Mouse (Mus musculus): ENCODE data around the gene Olfr543. TPM values are rescaled to one million over a fixed set of nuclear protein-coding genes. Genes with fewer than 3 reads are reported as not detected.

Olfr543 gene
- total RNA-seq, 1 experiment: 0.22 TPM

- in situ Hi-C loops (cut with MboI; ENCODE audit: low sequenced_read_pairs in 2 of 2, unreplicated experiment in 2 of 2): no loop called here
- Histone ChIP-seq H3K4me1 (ENCODE audit: control insufficient read depth in 2 of 2, insufficient read depth in 2 of 2, low read length in 2 of 2, poor library complexity in 1 of 2) (peaks cover 2% of the 10 kb centered on the region in 2 experiments; a peak in 1 of 4 replicates), H3K27ac (ENCODE audit: insufficient read depth, low read depth, low read length, poor library complexity, severe bottlenecking) (peak overlapping the region; percentile 91; the same call in 1 of the 2 replicates), H3K4me3 (ENCODE audit: insufficient read depth in 1 of 2, low read depth in 1 of 2, low read length in 2 of 2, poor library complexity in 1 of 2, severe bottlenecking in 1 of 2) (peak overlapping the region; percentile 69 to 97), H3K9ac (ENCODE audit: insufficient read depth, low read depth, low read length, poor library complexity, severe bottlenecking) (peak overlapping the region; percentile 99), H3K36me3 (ENCODE audit: control insufficient read depth, insufficient read depth, low read length, poor library complexity, severe bottlenecking) (peaks cover 10% of the 10 kb centered on the region), H3K9me3 (ENCODE audit: control insufficient read depth, insufficient read depth, low read depth, low read length) (no peaks in the 10 kb centered on the region)
- TF ChIP-seq ZC3H11A (IDR thresholded peaks at IDR 0.05; ENCODE audit: borderline replicate concordance, low read depth, low read length) (no peak), ZNF384 (IDR thresholded peaks at IDR 0.05; ENCODE audit: low read depth, low read length) (peak; percentile 78; the same call in 1 of the 2 replicates), HCFC1 (IDR thresholded peaks at IDR 0.05; ENCODE audit: borderline replicate concordance, insufficient read depth, low read length) (no peak), MAFK (IDR thresholded peaks at IDR 0.05; ENCODE audit: insufficient read depth, low read depth, low read length) (no peak)
- DNase-seq (ENCODE audit: low read depth, low spot score): no peak
Observed at GRCm38 (mm10) chr7:102442432-102442831, 39.0 kb downstream of the Olfr543 start.

- DNase-seq (ENCODE audit: low read depth, low spot score): peak; percentile 98
- Histone ChIP-seq H3K4me1 (ENCODE audit: control insufficient read depth in 2 of 2, insufficient read depth in 2 of 2, low read length in 2 of 2, poor library complexity in 1 of 2) (peaks cover 2% of the 10 kb centered on the region in 2 experiments; a peak in 1 of 4 replicates), H3K4me3 (ENCODE audit: insufficient read depth in 1 of 2, low read depth in 1 of 2, low read length in 2 of 2, poor library complexity in 1 of 2, severe bottlenecking in 1 of 2) (peak within 1 kb of the TSS; percentile 69 to 97), H3K9ac (ENCODE audit: insufficient read depth, low read depth, low read length, poor library complexity, severe bottlenecking) (peak within 1 kb of the TSS; percentile 99), H3K36me3 (ENCODE audit: control insufficient read depth, insufficient read depth, low read length, poor library complexity, severe bottlenecking) (peaks cover 10% of the 10 kb centered on the region), H3K27ac (ENCODE audit: insufficient read depth, low read depth, low read length, poor library complexity, severe bottlenecking) (peak within 1 kb of the TSS; percentile 91), H3K9me3 (ENCODE audit: control insufficient read depth, insufficient read depth, low read depth, low read length) (no peaks in the 10 kb centered on the region)
- in situ Hi-C loops (cut with MboI; ENCODE audit: low sequenced_read_pairs in 2 of 2, unreplicated experiment in 2 of 2): no loop called here
- TF ChIP-seq ZC3H11A (IDR thresholded peaks at IDR 0.05; ENCODE audit: borderline replicate concordance, low read depth, low read length) (no peak), ZNF384 (IDR thresholded peaks at IDR 0.05; ENCODE audit: low read depth, low read length) (no peak), MAFK (IDR thresholded peaks at IDR 0.05; ENCODE audit: insufficient read depth, low read depth, low read length) (no peak), CHD2 (IDR thresholded peaks at IDR 0.05; ENCODE audit: low read depth, low read length) (no peak), HCFC1 (IDR thresholded peaks at IDR 0.05; ENCODE audit: borderline replicate concordance, insufficient read depth, low read length) (peak; percentile 89)
Observed at GRCm38 (mm10) chr7:102441657-102442391, 39.7 kb downstream of the Olfr543 start, which contains the start of gene Rrm1. Rrm1 (plus strand) TSS chr7:102441695.

GRCm38 (mm10) chr7:102440822-102441656 is 40.4 kb downstream of the Olfr543 start:
- Histone ChIP-seq H3K4me3 (ENCODE audit: insufficient read depth in 1 of 2, low read depth in 1 of 2, low read length in 2 of 2, poor library complexity in 1 of 2, severe bottlenecking in 1 of 2) (peak overlapping the region in 1 of 2 experiments; percentile 69; a peak in 2 of 4 replicates), H3K9ac (ENCODE audit: insufficient read depth, low read depth, low read length, poor library complexity, severe bottlenecking) (peak overlapping the region; percentile 20; the same call in 1 of the 2 replicates), H3K36me3 (ENCODE audit: control insufficient read depth, insufficient read depth, low read length, poor library complexity, severe bottlenecking) (peaks cover 7% of the 10 kb centered on the region), H3K27ac (ENCODE audit: insufficient read depth, low read depth, low read length, poor library complexity, severe bottlenecking) (no peak overlapping the region), H3K4me1 (ENCODE audit: control insufficient read depth in 2 of 2, insufficient read depth in 2 of 2, low read length in 2 of 2, poor library complexity in 1 of 2) (peaks cover 2% of the 10 kb centered on the region in 2 experiments; a peak in 1 of 4 replicates), H3K9me3 (ENCODE audit: control insufficient read depth, insufficient read depth, low read depth, low read length) (no peaks in the 10 kb centered on the region)
- DNase-seq (ENCODE audit: low read depth, low spot score): no peak
- TF ChIP-seq ZNF384 (IDR thresholded peaks at IDR 0.05; ENCODE audit: low read depth, low read length) (peak; percentile 63; the same call in 1 of the 2 replicates), MAFK (IDR thresholded peaks at IDR 0.05; ENCODE audit: insufficient read depth, low read depth, low read length) (no peak)
- in situ Hi-C loops (cut with MboI; ENCODE audit: low sequenced_read_pairs in 2 of 2, unreplicated experiment in 2 of 2): no loop called here

- H3K4me1 ChIP-seq (ENCODE audit: control insufficient read depth in 2 of 2, insufficient read depth in 2 of 2, low read length in 2 of 2, poor library complexity in 1 of 2): no peaks in the 10 kb centered on the region
- no peak overlapping the region for H3K4me3 ChIP-seq (ENCODE audit: insufficient read depth in 1 of 2, low read depth in 1 of 2, low read length in 2 of 2, poor library complexity in 1 of 2, severe bottlenecking in 1 of 2)
- H3K27ac ChIP-seq (ENCODE audit: insufficient read depth, low read depth, low read length, poor library complexity, severe bottlenecking): no peak overlapping the region
- DNase-seq (ENCODE audit: low read depth, low spot score): no peak
- H3K9me3 ChIP-seq (ENCODE audit: control insufficient read depth, insufficient read depth, low read depth, low read length): no peaks in the 10 kb centered on the region
- peaks cover 4% of the 10 kb centered on the region; the same call in 1 of the 2 replicates for H3K36me3 ChIP-seq (ENCODE audit: control insufficient read depth, insufficient read depth, low read length, poor library complexity, severe bottlenecking)
- TF ChIP-seq CHD2 (IDR thresholded peaks at IDR 0.05; ENCODE audit: low read depth, low read length) (no peak), ZC3H11A (IDR thresholded peaks at IDR 0.05; ENCODE audit: borderline replicate concordance, low read depth, low read length) (no peak), HCFC1 (IDR thresholded peaks at IDR 0.05; ENCODE audit: borderline replicate concordance, insufficient read depth, low read length) (no peak), ZNF384 (IDR thresholded peaks at IDR 0.05; ENCODE audit: low read depth, low read length) (no peak), MAFK (IDR thresholded peaks at IDR 0.05; ENCODE audit: insufficient read depth, low read depth, low read length) (no peak)
- H3K9ac ChIP-seq (ENCODE audit: insufficient read depth, low read depth, low read length, poor library complexity, severe bottlenecking): no peak overlapping the region
- in situ Hi-C loops (cut with MboI; ENCODE audit: low sequenced_read_pairs in 2 of 2, unreplicated experiment in 2 of 2): no loop called here
Observed at GRCm38 (mm10) chr7:102434344-102434743, 47.1 kb downstream of the Olfr543 start.

Other genes with a start within 250 kb of the Olfr543 start
- 3.8 and 4.3 TPM in 2 replicates for gene Rhog, start 225.6 kb downstream of the Olfr543 start, total RNA-seq (2012; rRNA removed)
- gene Stim1, start 213.9 kb downstream of the Olfr543 start, total RNA-seq (2012; rRNA removed): 22.4 and 31.3 TPM in 2 replicates
- 92.8 and 109 TPM in 2 replicates for gene Rrm1, start 40.0 kb downstream of the Olfr543 start, total RNA-seq (2012; rRNA removed)
- gene Olfr544, start 6.6 kb upstream of the Olfr543 start, total RNA-seq (2012; rRNA removed): 0.16 TPM in 1 of 2 replicates, not detected in the other
- not detected in 2 replicates for gene Olfr545, start 17.9 kb upstream of the Olfr543 start, total RNA-seq (2012; rRNA removed)
- gene Olfr547, start 53.1 kb upstream of the Olfr543 start, total RNA-seq (2012; rRNA removed): not detected in 2 replicates
- gene Olfr548-ps1, start 59.2 kb upstream of the Olfr543 start, total RNA-seq (2012; rRNA removed): not detected in 2 replicates
- not detected in 2 replicates for gene Olfr549, start 68.2 kb upstream of the Olfr543 start, total RNA-seq (2012; rRNA removed)
- gene Trim21, start 83.8 kb upstream of the Olfr543 start, total RNA-seq (2012; rRNA removed): 6.2 and 7.5 TPM in 2 replicates
- not detected in 2 replicates for gene Olfr550, start 89.8 kb upstream of the Olfr543 start, total RNA-seq (2012; rRNA removed)
- not detected in 2 replicates for gene Olfr551, start 110.2 kb upstream of the Olfr543 start, total RNA-seq (2012; rRNA removed)
- gene Olfr552, start 116.1 kb upstream of the Olfr543 start, total RNA-seq (2012; rRNA removed): not detected in 2 replicates
- not detected in 2 replicates for gene Olfr553, start 136.5 kb upstream of the Olfr543 start, total RNA-seq (2012; rRNA removed)
- gene Olfr554, start 156.8 kb upstream of the Olfr543 start, total RNA-seq (2012; rRNA removed): not detected in 2 replicates
- gene Olfr555, start 177.1 kb upstream of the Olfr543 start, total RNA-seq (2012; rRNA removed): not detected in 2 replicates
- gene Olfr556, start 183.2 kb upstream of the Olfr543 start, total RNA-seq (2012; rRNA removed): not detected in 2 replicates
- 3.1 and 3.9 TPM in 2 replicates for gene Trim68, start 205.6 kb upstream of the Olfr543 start, total RNA-seq (2012; rRNA removed)
- gene Olfr557, start 214.2 kb upstream of the Olfr543 start, total RNA-seq (2012; rRNA removed): not detected in 2 replicates
- gene Olfr558, start 220.5 kb upstream of the Olfr543 start, total RNA-seq (2012; rRNA removed): not detected in 2 replicates
- not detected in 2 replicates for gene Olfr33, start 237.4 kb upstream of the Olfr543 start, total RNA-seq (2012; rRNA removed)
- gene Olfr559, start 245.8 kb upstream of the Olfr543 start, total RNA-seq (2012; rRNA removed): not detected in 2 replicates